Mouse (Mus musculus): ENCODE results near the gene Abraxas2.

Abraxas2 gene

DNA sequence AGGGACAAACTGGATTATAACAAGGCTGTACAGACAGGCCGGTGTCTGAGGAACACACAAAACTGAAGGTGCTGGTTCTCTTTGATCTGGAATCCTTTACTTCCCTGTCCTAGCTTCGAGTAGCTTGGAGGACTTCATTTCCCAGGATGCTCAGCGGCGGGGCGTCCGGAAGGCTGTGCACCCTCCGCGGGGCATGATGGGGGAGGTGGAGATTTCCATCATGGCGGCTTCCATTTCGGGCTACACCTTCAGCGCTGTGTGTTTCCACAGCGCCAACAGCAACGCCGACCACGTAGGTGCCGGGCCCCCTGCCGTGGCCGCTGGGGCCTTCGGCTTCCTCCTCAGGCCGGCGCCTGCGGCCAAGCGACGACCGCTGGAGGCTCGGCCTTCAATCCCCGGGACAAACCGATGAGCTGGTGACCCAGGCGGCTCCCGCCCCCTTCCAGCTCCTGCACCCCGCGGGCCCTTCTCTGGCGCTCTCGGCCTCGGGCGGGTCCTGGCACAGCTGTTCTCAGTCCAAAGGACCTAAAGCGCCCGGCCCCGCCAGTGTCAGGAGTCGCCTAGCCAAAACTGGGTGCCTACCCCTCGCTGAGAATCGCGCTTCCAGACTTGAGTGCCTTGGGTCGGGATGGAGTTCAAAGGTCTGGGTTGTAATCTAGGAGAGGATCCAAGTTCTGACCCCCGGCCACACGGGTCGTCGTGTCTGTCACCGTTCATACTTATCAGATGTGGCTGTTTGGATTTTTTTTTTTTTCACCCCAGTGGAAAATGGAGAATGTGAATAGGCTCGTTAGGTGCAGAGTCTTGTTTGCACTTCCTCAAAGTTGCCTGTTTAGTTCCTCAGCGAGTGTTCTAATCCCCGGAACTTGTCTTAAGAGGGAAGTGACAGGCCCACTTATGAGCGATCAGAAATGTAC is at the start of gene Abraxas2:
TSS of gene Abraxas2 (plus strand) at position 184 of the 917 bp plus-strand sequence.
- peak; percentile 92 to 94 for DNase-seq (ENCODE audit: low spot score in 2 of 2)

- DNase-seq (ENCODE audit: low spot score in 2 of 2): no peak
These were observed 49.3 kb upstream of the Abraxas2 start for GRCm38 (mm10) chr7:132809721-132810120.

DNA sequence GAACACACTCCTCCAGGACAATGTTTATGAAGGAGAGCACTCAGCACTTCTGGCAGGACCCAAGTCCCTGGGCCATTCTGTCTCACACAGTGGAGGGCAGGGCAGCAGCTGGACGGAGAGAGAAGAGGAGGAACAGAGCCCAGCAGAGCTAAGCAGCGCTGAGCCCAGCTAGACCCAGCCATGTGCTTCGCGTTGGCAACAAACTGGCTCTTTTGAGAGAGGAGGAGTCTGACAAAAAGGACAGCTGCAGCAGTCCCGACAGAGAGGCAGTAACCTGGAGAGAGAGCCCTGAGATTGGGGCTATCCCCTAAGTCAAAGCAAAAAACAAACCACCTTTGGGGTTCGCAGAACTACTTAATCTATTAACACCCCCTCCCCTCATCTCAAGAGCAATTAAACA is 48.7 kb upstream of the Abraxas2 start:
- peak; percentile 69 to 80 for DNase-seq (ENCODE audit: low spot score in 2 of 2)

GRCm38 (mm10) chr7:132810879-132811278 is 48.1 kb upstream of the Abraxas2 start:
- DNase-seq (ENCODE audit: low spot score in 2 of 2): peak; percentile 89 to 93

DNA sequence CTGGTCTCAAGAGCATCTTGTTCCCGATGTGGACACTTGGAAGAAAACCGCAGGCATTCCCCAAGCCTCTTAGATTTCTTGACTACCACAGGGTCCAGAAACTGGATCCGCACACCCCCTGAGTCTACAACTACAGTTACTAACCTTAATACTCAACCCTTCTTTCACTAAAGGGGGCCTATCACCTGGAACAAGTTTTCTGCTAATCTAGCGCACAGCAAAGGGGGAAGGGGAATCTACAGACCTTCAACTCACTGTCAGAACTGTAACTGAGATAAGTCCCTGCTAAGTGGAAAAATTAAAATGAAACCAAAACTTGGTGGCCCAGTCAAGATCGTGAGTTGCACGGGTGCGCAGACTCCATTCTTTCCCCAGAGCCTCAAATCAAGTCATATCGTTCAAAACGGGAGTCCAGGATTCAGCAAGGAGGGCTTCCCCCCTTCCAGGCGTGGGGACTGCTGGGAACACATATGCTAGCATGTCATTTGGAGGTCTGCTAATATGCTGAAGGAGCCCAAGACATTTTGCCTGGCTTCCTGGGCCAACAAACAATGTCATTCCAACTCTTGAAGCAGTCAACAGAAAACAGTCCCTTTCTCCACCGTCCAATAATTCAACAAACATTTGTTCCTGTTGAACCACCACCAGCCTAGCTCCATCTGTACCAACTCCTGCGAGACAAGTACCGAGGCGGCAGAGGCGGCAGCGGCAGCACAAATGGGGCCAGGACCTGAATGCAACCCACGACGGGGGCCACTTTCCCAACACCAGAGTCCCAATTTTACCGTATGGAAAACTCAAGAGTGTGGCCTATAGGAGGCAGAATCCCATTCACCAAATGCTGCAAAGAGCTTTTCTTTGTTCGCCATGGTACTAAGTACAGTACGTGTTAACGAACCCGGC is 47.1 kb upstream of the Abraxas2 start:
- DNase-seq (ENCODE audit: low spot score in 2 of 2): no peak

DNA sequence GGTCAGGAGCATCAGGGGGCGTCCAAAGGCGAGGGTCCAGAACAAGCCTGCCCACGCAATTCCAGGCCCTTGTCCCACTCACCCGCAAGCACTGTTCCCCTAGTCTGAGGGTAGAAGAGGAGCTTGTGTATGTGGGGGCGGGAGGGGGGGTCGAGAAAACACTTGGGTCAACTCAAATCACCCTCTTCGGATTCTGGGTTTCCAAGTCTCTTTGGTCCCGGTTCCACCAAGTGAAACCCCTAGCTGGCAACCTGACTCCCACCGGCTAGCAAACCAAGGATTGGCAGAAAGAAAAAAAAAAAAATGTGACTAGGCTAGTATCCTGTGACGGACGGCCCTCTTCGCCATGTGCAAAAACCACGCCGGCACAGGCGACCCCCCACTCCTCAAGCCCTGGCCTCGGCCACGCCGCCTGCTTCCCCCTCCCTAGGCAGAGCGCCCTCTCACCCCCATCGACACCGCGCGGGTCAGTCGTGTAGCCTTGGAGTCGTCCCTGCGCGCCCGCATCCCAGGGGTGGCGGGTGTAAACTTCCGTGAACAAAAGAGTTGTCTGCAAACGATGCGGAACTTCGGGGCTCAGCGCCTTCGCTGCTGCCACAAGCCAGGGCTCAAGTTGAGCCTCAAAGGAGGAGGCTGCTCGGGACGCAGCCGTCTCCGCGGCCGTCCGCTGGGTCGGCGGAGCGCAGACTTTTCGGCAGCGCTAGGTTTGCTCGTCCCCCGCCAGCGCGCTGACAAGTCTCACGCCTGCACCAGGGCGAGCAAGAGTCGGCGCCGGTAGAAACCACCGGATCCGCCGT is 46.2 kb upstream of the Abraxas2 start:
- DNase-seq (ENCODE audit: low spot score in 2 of 2): peak; percentile 55 to 56

GRCm38 (mm10) chr7:132813416-132814088 is 45.5 kb upstream of the Abraxas2 start, which contains the start of gene Fam53b:
Fam53b (minus strand) TSS chr7:132813886.
- peak; percentile 78 to 79 for DNase-seq (ENCODE audit: low spot score in 2 of 2)

DNA sequence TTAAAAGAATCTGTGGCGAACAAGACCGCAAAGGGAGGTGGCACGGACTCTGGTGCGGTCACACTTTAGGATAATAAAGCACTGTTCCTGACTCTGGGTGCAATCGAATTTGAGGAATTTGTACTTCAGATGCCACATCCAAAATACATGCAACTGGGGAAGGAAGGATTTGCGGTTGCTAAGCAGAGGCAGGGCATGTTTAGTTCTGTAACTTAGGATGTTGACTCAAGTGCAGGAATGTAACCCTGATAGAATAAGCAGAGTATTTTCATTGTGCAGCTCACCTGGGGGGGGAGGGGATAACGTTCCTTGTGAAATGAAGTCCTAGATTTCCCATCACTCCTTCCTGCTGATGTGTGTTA is 45.0 kb upstream of the Abraxas2 start:
- no peak for DNase-seq (ENCODE audit: low spot score in 2 of 2)

GRCm38 (mm10) chr7:132815081-132815480 is 43.9 kb upstream of the Abraxas2 start:
- no peak for DNase-seq (ENCODE audit: low spot score in 2 of 2)

DNA sequence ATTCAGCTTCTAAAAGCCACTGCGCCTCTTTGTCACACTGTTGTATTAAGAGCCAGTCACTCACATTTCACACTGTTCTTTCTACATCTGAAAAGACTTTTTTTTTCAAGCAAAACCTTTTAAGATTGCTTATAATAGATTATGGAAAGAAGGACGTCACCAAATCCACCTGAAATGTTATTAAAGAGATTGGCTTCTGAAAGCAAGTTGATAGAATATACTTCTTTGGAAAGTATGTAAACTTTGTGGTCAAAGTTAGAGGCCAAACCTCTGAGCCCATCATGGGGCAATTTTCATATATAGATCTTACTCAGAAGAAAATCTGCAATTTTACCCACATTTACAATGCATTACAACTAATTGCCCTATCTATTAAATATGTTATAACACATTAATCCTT is 42.5 kb upstream of the Abraxas2 start:
- no peak for DNase-seq (ENCODE audit: low spot score in 2 of 2)

- no peak for DNase-seq (ENCODE audit: low spot score in 2 of 2)
These were observed 42.0 kb upstream of the Abraxas2 start for GRCm38 (mm10) chr7:132817056-132817455.

- DNase-seq (ENCODE audit: low spot score in 2 of 2): peak in 1 of 2 experiments; percentile 56
These were observed 38.3 kb upstream of the Abraxas2 start for GRCm38 (mm10) chr7:132820692-132821091.

- DNase-seq (ENCODE audit: low spot score in 2 of 2): no peak
These were observed 35.2 kb upstream of the Abraxas2 start for GRCm38 (mm10) chr7:132823832-132824231.

GRCm38 (mm10) chr7:132824346-132825022 is 34.5 kb upstream of the Abraxas2 start:
- DNase-seq (ENCODE audit: low spot score in 2 of 2): no peak

GRCm38 (mm10) chr7:132830955-132831354 is 28.1 kb upstream of the Abraxas2 start:
- no peak for DNase-seq (ENCODE audit: low spot score in 2 of 2)

DNA sequence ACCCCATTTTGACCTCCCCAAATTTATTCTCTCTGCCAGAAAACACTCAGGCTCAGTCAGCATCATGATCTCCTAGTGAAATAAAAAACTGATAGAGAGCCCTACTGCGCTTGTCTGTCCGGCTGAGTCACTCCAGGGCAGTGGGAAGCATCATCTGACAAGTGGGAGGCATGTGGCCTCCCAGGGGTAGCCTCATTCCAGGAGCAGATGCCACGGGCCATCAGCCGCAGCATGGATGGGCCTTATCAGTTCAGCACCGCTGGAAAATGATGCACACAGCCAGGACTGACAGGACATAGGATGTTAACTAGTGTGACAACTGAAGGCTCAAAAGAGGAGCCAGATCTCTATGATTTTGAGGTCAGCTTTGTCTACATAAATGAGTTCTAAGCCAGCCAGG is 17.7 kb upstream of the Abraxas2 start:
- no peak for DNase-seq (ENCODE audit: low spot score in 2 of 2)

DNA sequence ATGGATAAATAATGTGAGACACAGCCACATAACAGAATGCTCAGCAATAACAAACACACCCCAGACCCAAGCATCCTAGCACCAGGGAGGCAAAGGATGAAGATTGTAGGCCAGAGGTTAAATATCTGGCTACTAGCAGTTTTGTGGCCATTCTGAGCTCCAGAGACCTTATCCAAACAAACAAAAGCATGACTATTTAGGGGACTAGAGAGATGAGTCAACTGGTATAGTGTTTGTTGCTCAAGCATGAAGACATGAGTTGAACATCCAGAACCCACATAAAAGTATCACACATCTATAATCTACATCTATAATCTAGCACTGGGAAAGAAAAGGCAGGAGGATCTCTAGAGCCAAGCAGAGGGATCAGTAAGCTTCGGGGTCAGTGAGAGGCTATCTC is 16.6 kb upstream of the Abraxas2 start:
- DNase-seq (ENCODE audit: low spot score in 2 of 2): no peak

DNA sequence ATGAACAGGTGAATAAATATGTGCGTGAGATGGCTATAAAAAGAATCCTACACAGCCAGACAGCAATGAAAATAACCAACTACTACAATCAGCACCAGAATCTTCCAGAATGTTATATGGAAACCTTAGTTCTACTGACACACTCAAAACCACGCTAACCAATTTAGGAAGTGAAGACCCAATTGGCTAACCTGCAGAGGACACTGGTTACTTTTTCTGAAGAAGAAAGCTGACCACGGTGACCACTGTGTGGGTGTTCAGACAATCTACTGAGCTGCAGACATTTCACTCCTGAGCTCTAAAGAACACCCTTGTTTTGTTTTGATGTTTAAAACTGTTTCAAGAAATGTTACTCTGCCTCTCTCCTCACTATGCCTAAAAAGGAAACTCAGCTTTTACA is 15.9 kb upstream of the Abraxas2 start:
- DNase-seq (ENCODE audit: low spot score in 2 of 2): no peak

GRCm38 (mm10) chr7:132852173-132852844 is 6.7 kb upstream of the Abraxas2 start, which contains the start of gene Eef1akmt2:
Eef1akmt2 (minus strand) TSS chr7:132852673.
- peak; percentile 89 for DNase-seq (ENCODE audit: low spot score in 2 of 2)

DNA sequence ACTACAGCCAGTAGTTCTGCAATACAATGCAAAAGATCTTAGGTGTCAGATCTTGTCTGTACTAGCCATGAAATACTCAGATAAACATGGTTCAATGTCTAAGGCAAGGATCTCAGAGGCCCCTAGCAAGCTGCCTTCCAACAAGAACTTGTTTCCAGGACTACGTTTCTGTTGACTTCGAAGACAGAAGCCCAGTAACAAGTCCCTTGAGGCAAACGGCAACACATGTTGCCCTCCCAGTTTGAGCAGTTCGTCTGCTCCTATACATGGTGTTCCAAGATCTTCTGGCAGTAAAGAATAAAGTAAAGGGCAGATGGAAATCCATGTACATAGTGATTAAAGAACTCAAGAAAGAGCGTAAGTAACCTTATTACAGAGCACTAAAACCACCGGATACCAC is 5.7 kb upstream of the Abraxas2 start:
- no peak for DNase-seq (ENCODE audit: low spot score in 2 of 2)

Measured in right cerebral cortex, postnatal 10 days (tissue).